Mouse (Mus musculus) urinary bladder, postnatal 4 days (tissue): Measurements from ENCODE around the gene Dlgap5.
A peak's percentile ranks its signal among the peaks of the same experiment; 100 is the strongest.
"Not testable (repeated sequence)": the region's sequence is repeated elsewhere in the genome, so short reads cannot be mapped to it uniquely, and the experiment has no call there.

ENCODE experiments used
- DNase-seq, 2 experiments: peaks; one replicate each; pipeline ENCODE4 v3.0.0; 2021 to 2022; ENCODE audit warnings: low spot score in 2 of 2

Gene Dlgap5

GRCm38 (mm10) chr14:47417775-47418665 lies at the start of gene Dlgap5:
TSS of gene Dlgap5 (minus strand) at chr14:47418407.
- peak; percentile 86 to 92 for DNase-seq

GRCm38 (mm10) chr14:47465468-47466175 lies 47.4 kb upstream of the Dlgap5 start:
- no peak for DNase-seq

DNA sequence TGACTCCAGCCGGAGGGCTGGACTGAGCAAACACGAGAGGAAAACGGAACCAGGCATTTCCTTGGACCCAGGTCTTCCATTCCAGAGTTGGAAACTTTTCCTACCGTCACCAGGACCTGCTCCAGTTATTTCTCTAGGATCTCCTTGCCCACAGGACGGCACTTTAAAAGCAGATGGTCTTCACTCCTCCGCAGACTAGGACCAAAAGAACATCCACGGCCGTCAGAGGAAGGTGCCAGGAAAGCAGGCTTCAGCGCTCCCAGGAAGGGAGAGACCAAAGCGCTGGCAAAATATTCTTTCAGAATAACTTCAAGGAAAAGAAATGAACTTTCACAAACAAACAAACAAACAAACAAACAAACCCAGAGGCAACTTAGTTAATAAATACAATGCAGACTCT lies 46.2 kb upstream of the Dlgap5 start:
- DNase-seq, result no peak

- DNase-seq, result no peak
Measured at GRCm38 (mm10) chr14:47462877-47463460, 44.8 kb upstream of the Dlgap5 start.

- no peak for DNase-seq
Measured at GRCm38 (mm10) chr14:47462453-47462852, 44.2 kb upstream of the Dlgap5 start.

- no peak for DNase-seq
Measured at GRCm38 (mm10) chr14:47461997-47462396, 43.8 kb upstream of the Dlgap5 start.

DNA sequence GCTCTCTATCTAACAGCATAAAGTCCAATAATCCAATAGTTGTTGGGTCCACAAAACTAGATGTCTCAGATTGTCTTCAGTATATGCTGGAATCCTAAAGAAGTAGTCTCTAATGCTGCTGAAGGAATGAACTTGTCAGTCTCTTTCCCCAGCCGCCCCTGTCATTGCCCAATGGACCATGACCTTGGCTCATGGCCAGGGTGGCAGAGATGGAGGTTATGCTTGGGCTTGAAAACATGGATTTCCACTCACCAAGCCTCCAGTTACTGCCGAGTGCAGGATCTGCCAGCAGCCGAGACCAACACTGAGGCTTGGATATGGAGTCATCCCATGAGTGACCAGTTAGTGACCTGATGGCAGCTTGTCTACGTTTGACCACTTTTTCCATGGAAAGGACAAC lies 41.3 kb upstream of the Dlgap5 start:
- DNase-seq, result peak in 1 of 2 experiments; percentile 58

DNA sequence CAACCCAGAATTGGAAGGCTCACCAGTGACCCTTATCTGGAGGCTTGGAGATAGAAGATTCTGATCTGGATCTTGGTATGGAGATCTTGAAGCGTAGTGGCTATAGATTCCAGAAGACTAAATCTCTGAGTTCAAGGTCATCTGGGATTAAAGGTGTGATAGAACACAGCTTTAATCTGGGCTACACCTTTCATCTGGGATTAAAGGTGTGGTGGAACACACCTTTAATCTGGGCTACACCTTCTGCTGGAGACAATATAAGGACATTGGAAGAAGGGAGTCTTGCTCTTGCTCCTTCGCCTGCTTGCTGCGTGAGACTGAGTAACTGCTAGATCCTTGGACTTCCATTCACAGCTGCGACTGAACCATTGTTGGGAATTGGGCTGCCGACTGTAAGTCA lies 31.9 kb upstream of the Dlgap5 start, which contains the start of gene Fbxo34:
Gene Fbxo34, plus strand, starts transcription at position 301 of the 400 bp plus-strand sequence.
- not testable (repeated sequence) for DNase-seq

DNA sequence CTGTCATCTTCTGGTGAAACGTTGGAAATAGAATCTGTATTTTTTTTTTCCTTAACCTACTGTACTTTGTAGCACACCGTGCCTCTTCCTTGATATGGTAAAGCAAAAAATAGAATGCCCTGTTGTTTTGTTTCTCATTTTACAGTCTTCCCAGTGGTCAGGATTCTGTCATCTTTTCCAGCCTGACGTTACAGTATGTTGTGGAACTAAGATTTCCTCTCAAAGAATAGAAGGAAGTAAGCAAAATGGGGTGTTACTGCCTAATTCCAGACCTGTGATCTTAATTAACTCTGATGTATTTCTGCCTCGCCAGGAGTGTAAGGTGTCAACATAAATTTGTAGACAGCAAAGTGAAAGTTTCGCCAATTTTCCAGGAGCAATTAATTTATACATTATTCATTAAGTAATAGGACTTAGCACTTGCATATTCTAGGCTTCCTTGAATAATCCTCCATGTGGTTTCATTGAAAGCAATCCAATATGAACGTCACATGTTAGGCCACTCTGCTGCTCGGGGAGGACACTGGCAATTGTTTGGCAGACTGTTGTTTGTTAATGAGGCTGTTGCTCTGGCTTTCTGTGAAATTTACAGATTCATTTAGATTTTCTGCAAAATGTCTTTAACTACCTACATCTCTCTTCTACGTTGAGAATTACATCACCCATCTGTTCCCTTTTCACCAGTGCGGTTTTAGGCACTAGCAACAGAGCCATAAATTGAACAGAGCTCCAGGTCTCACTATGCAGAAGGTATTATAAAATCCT lies 27.3 kb upstream of the Dlgap5 start:
- no peak for DNase-seq

GRCm38 (mm10) chr14:47444907-47445306 lies 26.7 kb upstream of the Dlgap5 start:
- DNase-seq, result no peak

GRCm38 (mm10) chr14:47438947-47439346 lies 20.7 kb upstream of the Dlgap5 start:
- no peak for DNase-seq

- DNase-seq, result no peak
Measured at GRCm38 (mm10) chr14:47432987-47433386, 14.8 kb upstream of the Dlgap5 start.

- DNase-seq, result no peak
Measured at GRCm38 (mm10) chr14:47422466-47422865, 4.3 kb upstream of the Dlgap5 start.

DNA sequence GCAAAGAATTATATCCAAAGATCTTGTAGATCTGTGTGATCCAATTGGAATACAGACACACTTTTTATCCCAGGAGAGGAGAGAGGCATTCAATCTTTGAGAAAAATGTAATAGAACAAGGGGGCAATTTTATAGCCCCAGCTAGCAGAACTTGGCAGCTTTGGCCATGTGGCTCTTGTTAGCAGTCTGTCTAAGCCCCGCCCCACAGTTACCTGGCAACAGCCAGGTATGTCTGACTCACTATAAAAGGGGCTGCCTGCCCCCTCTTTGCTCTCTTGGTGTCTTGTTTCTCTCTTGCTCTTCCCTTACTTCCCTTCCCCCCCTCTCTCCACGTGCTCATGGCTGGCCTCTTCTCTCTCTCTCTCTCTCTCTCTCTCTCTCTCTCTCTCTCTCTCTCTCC lies 3.4 kb upstream of the Dlgap5 start:
- DNase-seq, result no peak

DNA sequence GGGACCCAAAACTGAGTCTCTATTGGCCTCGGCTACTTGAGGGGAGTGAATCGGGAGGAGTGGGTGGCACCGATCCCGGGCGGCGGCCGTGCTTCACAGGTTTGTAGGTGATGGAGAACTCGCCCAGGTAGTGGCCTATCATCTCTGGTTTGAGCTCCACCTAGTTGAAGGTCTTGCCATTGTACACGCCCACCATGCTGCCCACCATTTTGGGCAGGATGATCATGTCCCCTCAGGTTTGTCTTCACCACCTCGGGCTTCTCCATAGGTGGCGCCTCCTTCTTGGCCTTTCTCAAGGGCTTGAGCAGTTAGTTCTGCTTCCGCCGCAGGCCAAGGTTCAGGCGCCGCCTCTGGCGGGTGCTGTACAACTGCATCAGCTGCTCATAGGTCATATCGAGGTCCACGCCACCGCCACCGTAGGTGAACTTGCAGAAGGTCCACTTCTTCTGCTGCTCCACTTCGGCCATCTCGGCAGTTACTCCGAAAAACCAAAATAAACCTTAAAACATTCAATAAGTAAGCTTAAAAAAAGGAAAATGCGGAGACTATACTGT lies 1.6 kb upstream of the Dlgap5 start:
- no peak for DNase-seq

- DNase-seq, result no peak
Measured at GRCm38 (mm10) chr14:47419034-47419625, 923 bp upstream of the Dlgap5 start.

DNA sequence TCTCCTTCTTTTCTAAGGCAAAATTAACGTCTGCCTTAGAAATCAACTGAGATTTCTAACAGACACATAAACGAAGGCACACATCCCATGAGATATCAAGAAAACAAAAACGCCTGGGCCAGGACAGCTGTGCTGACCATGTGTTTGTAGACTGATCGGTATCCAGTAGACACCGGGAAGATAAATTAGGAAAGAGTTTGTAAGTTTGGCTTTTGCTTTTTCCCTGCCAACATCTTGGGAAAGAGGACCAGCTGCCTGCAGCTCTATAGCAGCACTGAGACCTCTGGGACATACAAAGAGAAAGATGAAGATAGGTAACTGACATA lies 422 bp upstream of the Dlgap5 start:
- no peak for DNase-seq

- DNase-seq, result no peak
Measured at GRCm38 (mm10) chr14:47417346-47417745, 861 bp downstream of the Dlgap5 start.

DNA sequence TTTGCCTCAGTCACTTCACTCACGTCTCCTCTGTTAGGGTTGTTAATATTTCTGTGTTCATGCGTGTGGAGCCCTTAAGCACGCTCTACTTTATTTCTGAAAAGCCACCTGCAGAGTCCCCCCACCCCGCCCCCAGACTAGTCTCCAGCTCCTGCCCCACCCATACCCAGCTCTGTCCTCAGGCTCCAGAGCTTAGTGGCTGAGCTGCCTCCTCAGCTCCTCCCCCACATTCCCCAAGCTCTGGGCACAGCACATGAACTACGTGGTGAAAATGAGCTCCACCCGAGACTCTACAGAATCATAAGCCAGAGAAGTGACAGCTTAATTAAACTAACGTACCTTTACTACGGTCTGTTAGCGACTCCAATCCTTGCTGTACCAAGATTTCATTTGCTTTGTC lies 12.2 kb downstream of the Dlgap5 start:
- DNase-seq, result no peak

DNA sequence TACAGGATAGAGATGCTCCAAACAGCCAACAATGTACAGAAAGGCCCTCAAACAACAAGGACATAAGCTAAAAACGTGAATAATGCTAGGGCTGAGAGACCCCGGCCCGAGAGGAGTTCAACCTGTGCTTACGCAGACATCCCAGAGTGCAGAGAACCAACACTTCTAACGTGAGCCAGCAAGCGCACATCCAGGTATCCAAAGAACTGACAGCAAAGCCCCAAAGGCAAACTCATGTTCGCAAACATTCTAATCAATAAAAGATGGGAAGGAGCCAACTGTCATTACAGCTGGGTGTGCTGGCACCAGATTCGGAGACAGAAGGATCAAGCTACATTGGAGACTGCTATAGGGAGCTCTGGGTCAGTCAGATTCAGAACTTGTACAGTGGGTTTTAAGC lies 15.5 kb downstream of the Dlgap5 start:
- no peak for DNase-seq

- no peak for DNase-seq
Measured at GRCm38 (mm10) chr14:47396165-47396652, 22.0 kb downstream of the Dlgap5 start.
